Mouse (Mus musculus) cerebellum, adult 11 months (tissue): ENCODE results near the gene Car4.

Source experiments
- DNase-seq: peaks from one replicate; pipeline ENCODE4 v3.0.0; 2022

Car4 gene

DNA sequence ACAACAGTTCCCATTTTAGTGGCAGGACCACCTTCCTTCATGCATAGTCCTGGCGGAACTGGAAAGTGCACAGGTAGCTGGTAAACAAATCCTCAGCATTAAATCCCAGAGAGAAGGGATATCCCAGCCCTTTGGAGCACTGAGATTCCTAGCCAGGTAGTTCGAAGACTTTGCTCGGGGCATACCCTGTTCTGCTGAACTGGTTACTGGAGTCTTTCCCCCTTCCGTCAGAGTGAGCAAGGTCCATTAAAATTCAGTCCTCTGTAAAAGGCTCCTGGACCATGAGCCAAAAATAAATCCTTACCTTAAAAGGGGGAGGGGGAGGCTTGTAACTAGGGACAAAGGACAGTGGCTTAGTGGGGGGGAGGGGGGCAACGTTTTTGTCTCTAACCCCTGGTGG lies 1.6 kb downstream of the Car4 start:
- no peak for DNase-seq

DNA sequence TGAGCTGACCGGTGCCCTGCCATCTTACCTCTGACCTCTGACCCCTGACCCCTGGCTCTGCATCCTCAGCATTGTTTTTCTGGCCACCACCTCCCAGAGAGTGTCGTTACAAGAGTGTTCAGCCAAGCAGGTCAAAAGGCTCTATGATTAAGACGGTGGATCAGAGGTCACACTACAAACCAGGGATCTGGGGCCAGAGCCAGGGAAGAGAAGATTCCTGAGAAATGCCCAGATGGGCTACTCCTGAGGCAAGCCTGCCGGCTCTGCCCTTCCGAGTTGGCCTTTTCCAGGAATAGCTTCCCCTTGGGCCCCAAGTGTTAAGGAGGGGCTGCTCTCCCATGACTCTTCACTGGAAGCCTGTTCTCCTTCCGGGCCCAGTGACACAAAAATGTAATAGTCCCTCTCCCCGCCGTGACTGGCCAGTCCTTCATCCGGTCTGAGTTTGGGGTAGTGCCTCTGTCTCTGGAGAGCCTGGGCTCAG lies 2.2 kb downstream of the Car4 start:
- DNase-seq: peak; percentile 68

DNA sequence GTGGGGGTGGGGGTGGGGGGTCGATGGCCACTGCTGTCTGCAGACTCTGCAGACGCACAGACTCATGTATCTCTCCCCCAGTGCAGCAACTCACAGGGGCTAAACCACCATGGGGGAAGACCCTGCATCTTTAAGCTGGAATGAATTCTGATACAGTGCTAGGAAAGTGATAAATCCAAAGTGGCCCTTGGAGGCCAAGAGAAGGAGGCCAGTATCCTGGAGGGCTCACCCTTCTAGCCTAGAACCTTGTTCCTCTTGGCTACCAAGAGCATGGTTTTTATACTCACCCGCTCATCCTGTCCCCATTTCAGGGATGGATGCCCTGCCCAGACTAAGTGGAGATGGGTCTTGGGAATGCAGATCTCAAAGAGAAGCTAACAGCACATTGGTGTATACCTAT lies 2.7 kb downstream of the Car4 start:
- no peak for DNase-seq

DNA sequence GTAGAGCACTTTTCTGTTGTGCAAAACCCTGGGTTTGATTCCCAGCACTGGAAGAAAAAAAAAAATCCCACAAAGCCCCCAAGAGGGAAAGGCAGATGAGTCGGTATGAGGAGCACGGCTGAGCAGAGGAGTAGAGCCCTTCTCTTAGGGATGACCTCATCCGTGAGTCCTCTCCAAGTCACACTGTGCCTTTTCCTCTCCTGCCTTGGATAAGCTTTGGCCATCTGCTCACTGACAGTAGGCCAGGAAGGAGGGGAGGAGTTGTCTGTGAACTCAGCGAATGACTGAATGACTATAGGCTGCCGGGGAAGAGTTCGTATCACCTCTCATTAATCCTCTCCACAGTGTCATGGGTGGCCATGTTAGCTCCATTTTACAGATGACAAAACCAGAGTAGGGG lies 3.2 kb downstream of the Car4 start:
- DNase-seq: peak; percentile 84

DNA sequence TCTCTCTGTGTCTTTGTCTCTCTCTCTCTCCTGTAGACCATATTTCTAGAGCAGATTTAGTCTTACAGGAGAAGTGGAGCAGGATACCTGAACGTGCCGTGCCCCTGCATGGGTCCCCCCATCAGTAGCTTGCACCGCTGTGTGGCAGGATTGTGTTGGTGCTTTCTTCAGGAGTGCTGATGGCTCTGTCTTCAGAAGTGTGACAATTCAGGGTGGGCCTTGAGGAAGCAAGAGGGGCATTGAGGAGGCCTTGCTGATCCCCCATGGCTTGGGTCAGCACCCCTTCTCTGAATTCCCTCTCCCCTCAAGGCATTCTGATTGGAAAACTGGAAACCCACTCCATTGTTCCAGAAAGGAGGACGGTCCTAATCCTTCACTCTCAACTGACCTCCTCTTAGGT lies 4.0 kb downstream of the Car4 start:
- no peak for DNase-seq

DNA sequence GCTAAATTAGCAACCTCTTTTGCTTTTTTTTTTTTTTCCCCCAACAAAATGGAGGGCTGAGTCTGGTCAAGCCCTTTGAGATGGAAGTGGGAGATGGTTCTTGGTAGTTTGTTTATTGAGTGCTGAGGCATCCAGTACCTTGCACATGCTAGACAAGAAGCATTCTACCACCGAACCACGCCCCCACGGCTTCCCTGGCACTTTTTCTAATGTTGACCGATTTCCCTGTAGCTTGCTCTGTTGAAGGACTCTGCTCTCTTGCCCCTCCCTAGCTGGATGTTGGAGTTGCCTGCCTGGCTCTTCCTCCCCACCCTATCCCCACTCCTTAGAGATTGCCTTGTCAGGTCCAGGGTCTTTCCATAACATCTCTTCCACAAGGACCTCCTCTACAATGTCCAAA lies 5.0 kb downstream of the Car4 start:
- no peak for DNase-seq

DNA sequence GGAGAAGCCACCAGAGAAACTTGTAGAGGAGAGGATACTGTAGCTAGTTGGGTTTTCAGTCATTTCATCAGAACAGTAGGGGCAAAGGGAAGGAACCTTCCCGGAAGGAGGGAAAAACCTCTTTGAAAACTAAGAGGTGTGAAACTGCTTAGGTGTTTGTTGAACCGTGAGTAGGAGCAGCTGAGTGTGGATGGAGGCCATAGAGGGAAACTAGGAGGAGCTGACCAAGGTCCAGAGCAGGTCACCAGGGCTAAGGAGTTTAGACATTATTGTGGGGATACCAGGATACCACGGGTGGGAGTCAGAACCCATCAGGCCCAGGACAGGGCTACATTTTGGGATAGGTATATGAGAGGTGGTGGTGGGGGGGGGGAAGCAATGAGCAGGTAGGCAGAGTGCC lies 6.0 kb downstream of the Car4 start:
- DNase-seq: no peak

DNA sequence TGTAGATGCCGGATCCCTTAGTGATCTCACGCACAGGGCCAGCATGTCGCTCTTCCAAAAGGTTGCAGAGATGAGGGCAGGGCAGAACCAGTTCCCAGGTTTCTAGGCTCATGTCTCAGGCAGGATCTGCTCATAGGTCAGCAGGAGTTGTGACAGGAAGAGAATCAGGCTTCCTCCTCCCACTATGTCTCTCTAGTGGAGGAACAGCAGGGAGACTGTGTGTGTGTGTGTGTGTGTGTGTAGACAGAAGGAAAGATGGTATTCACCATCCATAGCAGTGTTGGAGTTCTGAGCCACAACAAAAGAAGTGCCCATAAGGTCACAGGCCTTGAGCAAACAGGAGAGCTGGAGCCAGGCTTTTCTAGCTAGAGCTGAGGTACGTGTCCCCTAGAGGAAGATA lies 9.1 kb downstream of the Car4 start:
- no peak for DNase-seq

DNA sequence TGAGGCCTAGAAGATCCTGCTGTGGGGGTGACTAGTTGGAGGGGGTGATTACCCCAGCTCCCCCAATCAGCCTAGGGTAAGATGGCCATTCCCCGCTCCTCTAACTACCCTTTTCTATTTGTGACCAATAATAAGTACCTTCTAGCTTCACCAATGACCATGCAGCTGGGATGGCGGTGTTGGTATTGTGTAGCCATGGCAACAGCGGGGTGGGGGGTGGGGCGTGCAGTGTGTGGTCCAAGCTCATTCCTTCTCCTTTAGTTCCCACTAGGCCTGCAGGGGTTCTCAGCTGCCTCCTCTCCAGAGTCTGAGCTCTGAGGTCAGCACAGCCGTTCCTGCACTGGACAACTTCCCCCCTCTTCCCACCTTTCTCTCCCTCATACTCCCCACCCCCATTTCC lies 9.5 kb downstream of the Car4 start:
- DNase-seq: no peak

DNA sequence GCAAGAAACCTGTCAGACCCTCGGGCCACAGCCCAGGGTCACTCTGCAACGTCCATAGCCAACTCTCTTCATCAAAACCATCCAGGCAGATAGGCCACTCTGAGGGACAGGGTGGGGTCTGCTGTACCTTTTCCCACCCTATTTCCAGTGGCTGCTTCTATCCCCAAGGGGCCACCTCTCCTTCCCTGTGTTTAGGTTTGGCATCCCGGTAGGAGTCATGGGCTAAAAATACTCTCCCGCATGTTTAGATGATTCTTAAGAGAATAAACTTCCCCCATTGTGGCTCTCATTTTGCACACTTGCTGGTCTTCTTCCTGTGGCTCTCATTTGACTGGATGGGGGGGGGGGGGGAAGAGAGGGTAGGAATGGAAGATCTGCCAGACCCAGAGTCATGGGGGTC lies 10.7 kb downstream of the Car4 start:
- no peak for DNase-seq

DNA sequence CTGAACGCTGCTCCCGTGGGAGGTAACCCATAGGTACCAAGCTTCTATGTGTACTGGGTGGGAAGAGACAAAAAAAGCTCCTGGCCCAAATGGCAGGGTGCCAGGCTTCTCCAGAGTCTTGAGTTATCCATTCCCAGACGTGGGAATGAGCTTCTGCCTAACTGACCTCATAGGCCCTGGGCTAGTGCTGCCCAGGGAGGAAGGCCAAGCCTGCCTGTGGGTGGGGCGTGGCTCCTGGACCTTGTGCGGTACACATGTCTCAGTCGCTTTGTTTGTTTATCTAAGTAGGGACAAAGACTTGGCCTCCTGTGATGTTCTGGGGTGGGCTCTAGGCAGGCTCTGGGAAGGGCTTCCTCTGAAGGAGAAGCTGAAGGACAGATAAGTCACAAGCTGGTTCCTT lies 11.2 kb downstream of the Car4 start:
- DNase-seq: no peak

DNA sequence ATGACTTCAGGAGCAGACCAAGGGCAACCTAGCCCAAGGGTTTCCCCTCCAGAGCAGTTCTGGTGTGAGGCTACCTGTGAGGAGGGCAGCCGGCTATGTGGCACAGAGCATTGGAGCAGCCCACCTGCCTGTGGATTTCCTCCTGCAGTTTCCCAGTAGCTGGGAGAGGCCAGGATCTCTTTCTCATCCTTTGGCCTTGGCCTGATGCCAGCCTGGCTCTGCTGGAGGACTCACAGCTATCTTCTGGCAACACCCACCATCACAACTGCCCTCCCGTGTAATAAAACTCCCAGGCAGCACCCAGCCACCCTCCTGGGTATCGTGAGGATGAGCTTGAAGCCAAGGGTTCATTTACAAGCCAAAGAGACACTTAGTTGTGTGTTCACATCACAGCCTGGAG lies 14.5 kb downstream of the Car4 start:
- no peak for DNase-seq

DNA sequence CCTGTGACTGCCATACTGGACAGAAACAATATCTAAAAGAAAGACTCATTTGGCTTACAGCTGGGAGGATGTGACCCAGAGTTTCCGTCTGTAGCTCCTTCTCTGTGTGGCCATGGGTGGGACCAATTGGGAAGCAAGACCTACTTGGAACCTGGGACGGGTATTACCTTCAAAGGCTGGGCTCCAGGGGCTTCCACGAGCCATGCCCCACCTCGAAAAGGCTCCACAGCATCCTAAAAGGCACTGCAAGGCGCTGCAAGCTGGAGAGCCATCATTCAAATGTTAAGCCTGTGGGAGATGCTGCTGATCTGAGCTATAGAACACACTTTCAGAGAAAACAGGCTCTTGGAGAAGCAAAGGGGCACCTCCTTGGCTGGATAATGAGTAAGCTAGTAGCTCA lies 16.1 kb downstream of the Car4 start:
- no peak for DNase-seq

DNA sequence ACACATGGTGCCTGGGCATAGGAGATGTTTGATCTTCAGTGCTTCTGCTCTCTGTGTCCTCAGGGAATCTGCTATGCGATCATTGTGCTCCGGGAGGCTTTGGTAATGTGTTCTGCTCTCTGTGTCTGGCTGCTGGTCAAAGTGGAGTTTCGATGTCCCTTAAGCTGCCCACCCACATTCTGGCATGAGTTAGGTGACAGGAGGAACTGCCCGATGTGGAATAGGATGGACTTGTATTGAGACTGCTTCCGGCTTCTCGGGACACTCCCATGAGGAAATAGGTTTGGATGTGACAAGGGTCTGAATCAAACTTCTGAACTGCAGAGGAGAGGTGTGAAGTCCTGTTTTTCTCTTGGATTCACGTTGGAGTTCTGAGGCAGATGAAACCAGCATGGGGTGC lies 17.0 kb downstream of the Car4 start:
- no peak for DNase-seq

DNA sequence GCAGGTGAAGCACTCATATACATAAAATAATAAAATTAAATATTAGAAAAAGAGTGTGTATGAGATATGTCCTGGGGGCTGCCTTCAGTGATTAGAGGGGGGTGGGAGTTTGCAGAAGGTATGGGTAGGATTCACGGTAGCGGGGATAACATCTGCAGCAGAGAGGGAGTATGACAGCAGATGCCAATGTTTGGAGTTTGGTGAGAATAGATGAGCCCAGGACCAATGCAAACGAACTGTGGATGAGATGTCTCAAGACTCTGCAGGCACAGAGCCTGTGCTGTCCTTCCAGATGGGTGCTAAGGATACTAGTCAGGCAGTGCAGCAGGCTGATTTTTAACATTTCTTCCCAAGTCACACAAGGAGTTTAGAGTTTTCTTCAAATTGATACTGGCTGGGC lies 19.1 kb downstream of the Car4 start:
- no peak for DNase-seq

DNA sequence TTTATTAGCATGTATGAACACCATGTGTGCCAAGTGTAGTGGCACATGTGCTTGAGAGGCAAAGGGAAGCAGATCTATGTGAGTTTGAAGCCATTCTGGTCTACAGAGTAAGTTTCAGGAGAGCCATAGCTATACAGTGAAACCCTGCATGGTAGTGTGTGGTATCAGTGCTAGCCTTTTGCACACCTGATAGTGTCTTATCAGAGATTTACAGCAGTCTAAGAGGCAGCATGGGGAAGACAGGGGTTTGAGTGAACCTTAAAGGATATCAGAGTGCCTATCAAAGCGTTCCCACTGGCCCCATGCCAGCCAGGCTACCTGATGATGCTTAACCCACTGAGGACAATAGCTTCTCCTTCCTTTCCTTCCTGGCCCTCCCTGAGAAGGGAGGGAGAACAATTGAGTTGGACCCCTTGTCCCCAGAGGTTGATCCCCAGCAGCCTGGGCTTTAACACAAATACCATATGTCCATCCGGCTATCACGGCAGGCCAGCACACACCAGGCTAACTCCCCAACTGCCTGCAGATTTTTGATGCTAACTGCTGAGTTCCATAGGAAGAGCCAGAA lies 19.9 kb downstream of the Car4 start:
- DNase-seq: no peak

DNA sequence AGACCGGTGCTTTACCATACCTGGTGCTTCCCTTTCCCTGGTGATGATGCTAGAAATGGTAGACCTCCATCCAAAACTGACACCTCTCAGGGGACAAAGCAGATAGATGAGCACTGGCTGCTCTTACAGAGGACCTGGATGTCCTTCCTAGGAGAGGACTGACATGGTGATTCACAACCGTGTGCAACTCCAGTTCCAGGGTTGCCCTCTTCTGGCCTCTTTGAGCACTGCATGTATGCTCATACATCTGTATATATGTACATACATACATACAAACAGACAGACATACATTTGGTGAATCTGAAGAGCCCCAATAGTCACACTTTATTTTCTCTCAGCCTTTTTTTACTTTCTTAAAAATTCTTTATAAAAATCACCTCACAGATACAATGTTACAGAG lies 20.5 kb downstream of the Car4 start:
- DNase-seq: no peak

DNA sequence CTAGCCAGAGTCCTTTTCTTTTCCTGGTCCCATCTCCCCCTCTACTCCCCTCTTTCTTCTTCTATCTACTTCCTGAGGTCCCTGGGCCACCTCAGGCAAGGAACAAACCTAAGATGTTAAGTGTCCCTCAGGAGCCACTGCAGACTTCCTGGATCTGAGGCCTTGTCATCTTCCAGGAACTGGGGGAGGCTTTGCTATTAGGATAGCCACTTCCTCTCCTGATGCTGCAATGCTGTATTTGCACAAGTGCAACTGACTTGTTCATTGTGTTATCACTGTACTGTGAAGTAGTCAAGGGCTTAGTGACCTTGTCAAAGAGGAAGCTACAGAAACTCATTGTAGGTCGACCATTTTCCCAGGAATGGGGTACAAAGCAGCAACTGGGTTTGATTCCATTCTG lies 21.8 kb downstream of the Car4 start:
- DNase-seq: no peak

DNA sequence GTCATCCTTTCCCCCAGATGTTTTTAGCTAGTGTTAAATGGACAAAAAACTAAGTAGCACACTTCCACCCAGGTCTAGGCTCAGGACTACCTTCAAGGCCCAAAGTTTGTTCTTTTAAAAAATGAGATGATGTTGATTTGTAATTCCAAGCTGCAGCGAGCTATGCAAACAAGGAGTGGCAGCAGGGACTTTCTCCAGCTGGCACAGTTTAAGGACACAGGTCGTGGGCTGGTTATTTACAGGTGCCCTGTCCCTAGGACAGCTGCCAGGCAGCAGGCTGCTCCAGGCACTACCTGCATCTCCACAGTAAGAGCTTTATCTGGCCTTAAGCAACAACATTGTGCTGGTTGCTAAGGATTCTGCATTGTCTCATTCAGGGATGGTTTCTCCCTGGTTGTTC lies 23.1 kb downstream of the Car4 start:
- no peak for DNase-seq

DNA sequence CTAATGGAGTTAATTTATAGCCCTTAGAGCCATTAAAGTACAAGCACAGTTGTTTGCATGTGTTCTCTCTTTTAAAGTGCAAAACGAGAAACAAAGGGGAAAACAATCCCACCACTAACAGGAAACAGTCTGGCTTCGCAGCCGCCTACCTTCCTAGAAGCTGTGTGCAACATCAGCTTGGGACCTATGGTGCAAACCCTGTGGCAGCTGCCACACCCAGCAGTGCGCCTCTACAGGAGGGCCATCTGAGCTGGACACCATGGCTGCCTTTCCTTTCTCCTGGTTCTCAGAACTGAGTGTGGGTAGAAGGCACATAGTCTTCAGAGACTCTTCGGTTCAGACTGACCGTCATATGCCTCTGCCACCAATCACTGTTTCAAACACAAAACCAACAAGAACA lies 27.8 kb downstream of the Car4 start:
- no peak for DNase-seq

DNA sequence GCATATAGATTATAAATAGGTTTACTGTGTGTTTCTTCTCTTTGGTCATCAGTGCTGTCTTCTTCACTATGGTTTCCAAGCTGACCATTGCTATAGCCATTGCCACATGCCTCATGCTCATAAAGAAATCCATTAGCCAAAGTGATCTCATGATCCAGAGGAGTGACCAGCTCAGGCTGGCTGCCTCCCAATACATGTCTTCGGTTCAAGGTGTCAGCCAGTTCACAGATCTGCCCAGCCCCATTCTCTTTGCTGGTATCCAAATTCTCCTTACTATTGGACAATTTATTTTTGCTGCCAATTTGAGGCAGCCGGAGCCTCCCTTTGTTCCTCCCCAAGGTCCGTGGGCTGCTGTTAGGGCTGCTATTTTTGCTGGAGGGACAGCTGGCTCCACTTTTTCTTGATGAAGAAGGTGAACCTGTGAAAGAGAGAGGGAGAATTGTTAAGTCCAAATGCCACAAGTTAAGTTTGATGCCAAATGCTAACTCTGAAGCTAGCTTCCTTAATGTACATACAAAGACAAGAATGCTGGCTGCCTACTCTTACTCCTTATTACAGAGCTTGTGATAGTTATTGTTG lies 30.8 kb downstream of the Car4 start:
- DNase-seq: no peak

DNA sequence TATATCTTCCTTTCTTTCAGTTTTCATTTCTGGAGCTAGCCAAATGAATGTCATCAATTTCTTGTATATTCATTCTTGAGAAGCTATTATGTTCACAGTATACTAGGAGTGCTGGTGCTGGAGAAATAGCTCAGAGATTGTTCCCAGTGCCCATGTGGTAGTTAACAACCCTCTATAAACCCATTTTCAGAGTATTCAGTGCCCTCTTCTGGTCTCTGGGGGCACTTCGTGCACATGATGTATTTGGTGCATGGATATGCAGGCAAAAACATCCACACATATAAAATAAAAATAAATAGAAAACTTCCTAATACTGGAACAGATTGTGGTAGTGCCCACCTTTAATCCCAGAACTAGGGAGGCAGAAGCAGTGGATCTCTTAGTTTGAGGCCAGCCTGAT lies 35.4 kb downstream of the Car4 start:
- no peak for DNase-seq

DNA sequence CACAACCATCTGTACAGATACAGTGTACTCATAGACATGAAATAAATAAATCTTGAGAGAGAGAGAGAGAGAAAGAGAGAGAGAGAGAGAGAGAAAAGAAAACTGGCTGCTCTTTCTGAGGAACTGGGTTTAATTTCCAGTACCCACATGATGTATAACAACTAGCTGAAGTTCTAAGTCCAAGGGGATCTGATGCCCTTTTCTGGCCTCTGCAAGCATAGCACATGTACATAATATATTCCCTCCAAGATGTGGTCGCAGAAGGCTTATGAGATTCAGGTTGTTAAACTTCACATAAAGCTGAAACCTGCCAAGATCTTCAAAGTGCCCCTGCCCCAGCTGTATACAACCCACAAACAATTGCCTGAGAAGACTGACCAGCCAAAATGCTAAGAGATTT lies 37.7 kb downstream of the Car4 start:
- no peak for DNase-seq

DNA sequence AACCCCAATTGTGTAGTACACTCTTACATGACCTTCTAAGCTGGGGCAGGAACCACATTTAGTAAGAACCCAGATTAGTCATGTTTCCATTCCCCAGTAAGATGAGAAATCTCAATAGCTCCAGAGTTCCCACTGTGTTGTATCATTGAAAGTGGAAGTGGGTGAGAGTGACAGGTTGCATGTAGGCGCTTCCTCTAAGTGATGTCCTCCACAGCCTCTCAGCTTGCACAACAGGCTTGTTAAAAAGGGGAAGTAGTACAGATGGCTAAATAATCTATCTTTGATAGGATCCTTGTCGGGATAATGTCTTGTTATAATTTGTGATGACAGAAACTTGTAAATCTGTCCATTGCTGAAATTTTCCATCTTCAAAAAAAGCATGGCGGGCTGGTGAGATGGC lies 46.0 kb downstream of the Car4 start:
- DNase-seq: no peak

DNA sequence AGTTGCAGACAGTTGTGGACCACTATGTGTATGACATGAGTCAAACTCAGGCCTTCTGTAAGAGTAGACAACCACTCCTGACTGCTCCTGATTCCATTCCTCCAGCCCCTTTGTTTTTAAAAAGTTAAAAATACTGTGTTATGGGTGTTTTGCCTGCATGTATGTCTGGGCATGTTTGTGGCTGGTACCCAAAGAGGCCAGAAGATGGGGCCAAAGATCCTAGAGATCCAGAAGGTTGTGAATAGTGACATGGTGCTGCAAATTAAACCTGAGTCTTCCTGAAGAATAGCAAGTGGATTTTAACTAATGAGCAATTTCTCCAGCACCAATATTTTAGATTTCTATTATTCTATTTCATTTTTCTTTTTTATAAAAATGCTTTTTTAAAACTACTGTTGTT lies 55.5 kb downstream of the Car4 start:
- DNase-seq: no peak
